Mouse (Mus musculus) monocyte, adult 2 months (primary cell): ENCODE results near the gene Cnih2.

Experiments
- DNase-seq, 2 experiments: peaks; one replicate each; pipeline ENCODE4 v3.0.0; 2022; ENCODE audit warnings: low spot score in 2 of 2, low read depth in 1 of 2

The Cnih2 gene

GRCm38 (mm10) chr19:5048138-5049056 is 49.9 kb downstream of the Cnih2 start:
- no peak for DNase-seq

DNA sequence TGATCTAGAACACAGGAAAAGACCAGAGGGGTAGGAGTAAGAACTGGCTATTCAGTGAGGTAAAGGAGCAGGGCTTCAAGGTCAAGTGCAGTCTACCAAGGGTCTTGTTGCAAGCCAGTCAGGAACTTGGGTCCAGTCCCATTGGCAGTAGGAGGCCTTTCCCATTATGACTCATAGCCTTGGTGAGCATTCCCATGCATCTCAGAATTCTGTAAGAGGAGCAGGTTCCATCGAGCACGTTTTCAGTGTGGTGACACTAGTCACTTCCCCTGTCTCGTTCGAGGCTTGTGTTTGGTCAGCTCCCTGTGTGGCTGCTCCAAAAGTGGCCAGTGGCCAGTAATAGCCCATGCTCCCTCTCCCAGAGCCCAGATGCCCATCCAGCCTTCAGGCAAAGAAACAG is 52.8 kb downstream of the Cnih2 start:
- no peak for DNase-seq
